Mouse (Mus musculus) heart, postnatal 36 days (tissue): Measurements from ENCODE around the gene Gm9844. TPM values are rescaled to one million over a fixed set of nuclear protein-coding genes. Genes with fewer than 3 reads are reported as not detected.

ENCODE experiments used
- DNase-seq, 2 experiments: peaks; one replicate each; pipeline ENCODE4 v3.0.0; 2021 to 2022
- intact Hi-C: fragments of 180-260 bp; cut with DNase I; formaldehyde crosslinking; loops from one replicate; pipeline ENCODE4 v1.15.1; 2025
- total RNA-seq, 2 experiments: library from RNA; stranded (reverse); gene quantifications; 2 replicates each; pipeline ENCODE4 v1.2.3; 2021

The Gm9844 gene
- total RNA-seq, 2 experiments from 2014 or later, result not detected

DNA sequence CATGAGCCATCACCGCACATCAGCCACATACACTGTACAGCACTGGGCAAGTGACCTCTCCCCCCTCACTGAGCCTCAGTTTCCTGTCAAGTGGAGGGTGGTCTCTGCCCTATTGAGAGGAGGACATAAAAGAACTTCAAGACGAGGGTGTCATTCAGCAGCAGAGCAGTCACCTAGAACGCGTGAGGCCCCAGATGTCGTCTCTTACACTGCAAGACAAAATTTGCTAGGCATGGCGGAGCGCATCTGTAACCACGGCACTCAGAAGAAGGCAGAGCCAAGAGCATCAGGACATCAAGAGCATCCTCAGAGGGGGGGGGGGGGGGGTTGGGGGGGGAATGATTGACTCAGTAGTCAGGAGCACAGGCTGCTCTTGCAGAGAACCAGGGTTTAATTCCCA lies 34.3 kb downstream of the Gm9844 start:
- intact Hi-C loops, result no loop called here
- DNase-seq, result no peak

DNA sequence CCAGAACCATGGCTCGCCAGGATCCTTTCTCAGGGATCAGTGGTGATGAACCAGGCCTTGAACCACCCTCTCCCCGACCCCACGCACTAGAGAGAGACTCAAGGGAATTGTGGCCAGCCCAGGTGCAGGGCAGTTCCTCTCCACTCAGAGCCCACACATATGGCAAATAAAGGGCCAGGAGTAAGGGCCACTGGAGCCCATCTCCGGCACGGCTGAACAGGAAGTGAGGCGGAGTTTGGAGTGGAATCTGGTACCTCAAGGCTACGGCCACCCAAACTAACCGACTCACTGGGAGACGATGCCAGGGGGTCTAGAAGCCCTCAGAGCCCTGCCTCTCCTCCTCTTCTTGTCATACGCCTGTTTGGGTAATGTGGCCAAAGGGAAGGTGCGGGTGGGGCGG lies 35.2 kb downstream of the Gm9844 start, which contains the start of gene Cd79a:
TSS of gene Cd79a (plus strand) at position 158 of the 400 bp plus-strand sequence.
- no peak for DNase-seq
- intact Hi-C loops, result no loop called here

DNA sequence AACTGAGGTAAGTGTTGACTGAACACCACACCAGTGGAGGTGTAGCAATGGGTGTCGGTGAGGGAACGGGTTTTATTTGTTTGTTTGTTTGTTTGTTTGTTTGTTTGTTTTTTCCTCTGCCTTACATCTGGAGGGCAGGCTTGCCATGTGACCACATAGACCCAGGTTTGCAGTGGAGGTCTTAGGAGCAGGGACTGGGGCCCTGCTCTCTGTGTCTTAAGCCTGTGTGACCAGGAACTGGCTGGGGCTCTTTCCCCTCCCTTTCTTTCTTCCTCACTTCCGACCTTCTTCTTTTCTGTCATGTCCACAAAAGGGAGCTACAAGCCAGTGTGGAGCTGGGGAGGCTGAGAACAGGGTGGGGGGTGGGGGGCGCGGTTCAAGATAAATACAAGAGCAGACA lies 35.9 kb downstream of the Gm9844 start:
- no peak for DNase-seq

DNA sequence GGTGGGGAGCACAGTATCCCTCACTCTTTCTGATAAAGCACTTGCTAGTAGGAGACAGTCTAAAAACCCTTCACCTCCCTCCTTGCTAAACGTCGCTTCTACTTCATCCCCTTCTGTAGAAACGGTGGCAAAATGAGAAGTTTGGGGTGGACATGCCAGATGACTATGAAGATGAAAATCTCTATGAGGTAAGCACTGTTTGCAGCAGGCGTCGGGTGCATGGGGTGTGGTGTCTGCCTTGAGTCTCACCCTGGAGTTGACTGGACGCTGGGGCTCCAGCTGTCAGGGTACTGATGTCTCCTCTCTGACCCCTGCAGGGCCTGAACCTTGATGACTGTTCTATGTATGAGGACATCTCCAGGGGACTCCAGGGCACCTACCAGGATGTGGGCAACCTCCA lies 39.1 kb downstream of the Gm9844 start:
- intact Hi-C loops, result loop anchor here (5.0 kb wide), 1 partner anchor 171 kb away; the partner anchor contains the start of genes Grik5 and Zfp574

More for the DNA sequence above, 35.9 kb downstream of the Gm9844 start:
- intact Hi-C loops, result no loop called here

DNA sequence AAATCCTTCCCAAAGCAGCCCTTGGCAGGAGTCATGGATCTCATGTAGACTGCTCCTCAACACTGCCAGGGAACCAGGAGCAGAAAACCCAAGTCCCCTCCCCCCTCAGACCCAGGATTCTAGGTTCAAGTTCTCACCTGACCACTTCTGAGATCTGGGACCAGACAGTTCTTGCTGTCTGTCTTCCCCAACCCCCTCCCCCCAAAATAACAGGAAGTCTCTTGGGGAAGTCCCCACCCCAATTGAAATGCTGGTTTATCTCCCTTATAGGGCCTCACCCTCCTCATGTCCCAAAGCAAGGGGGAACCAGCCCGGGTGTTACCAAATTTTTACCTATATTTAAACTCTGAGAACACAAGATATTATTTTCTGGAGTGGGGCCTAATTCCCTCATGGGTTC lies 39.8 kb downstream of the Gm9844 start:
- intact Hi-C loops, result loop anchor here (5.0 kb wide), 1 partner anchor 170 kb away; the partner anchor contains the start of genes Grik5 and Zfp574
- DNase-seq, result no peak

More for the DNA sequence above, 39.1 kb downstream of the Gm9844 start:
- DNase-seq, result no peak

DNA sequence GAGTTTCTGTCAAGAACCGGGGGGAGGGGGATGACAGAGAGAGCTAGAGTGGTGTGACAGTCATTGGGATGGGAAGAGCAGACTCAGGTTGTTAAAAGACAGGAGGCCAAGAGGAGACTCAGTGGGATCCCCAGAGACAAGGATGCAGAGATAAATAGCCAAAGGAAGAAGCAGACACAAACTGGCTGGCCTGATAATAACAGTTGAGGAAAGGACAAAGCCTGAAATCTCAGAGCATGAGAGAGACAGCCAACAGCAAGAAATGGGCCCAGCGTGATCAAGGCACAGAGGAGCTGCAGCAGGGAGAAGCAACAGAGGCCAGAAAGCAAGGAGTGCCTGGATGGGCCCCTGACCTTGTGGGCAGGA lies 40.2 kb downstream of the Gm9844 start:
- peak in 1 of 2 experiments; percentile 25 for DNase-seq
- intact Hi-C loops, result loop anchor here (5.0 kb wide), 1 partner anchor 170 kb away; the partner anchor contains the start of genes Grik5 and Zfp574

DNA sequence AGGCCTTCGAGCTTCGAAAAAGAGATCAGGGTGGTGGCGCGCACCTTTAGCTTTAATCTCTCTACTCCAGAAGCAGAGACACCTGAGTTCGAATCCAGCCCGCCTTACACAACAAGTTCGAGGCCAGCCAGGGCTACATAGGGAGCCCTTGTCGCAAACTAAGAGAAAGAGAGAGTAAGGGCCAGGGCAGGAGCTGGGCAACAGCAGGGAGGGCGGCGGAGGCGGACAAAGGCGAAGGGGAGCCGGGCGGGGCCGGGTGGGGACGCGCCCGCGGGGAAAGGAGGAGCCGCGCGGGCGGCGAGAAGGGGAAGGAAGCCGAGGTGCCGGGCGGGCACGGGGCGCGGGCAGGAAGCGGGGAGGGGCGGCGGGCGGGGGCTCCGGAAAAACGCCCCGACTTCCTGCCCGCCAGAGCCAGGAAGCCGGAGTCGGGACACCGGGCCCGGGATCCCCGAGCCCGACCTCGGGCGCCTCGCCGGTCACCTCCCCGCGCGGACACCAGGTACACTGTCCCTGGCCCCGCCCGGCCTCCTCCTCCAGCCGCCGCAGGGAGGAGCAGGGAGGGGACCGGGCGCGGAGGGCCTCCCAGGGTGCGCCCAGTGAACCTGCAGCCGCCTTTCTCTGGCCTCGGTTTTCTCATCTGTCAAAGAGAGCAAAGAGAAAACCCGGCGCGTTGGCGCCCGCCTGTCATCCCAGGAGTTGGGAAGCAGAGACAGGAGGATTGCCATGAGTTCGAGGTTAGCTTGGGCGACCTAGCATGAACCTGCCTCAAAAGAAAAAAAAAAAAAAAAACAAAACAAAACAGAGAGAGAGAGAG lies 40.8 kb downstream of the Gm9844 start, which contains the start of gene Arhgef1:
TSS of gene Arhgef1 (plus strand) at position 283 of the 814 bp plus-strand sequence.
- DNase-seq, result peak; percentile 71 to 81
- intact Hi-C loops, result loop anchor here (5.0 kb wide), 1 partner anchor 169 kb away; the partner anchor contains the start of genes Grik5 and Zfp574

DNA sequence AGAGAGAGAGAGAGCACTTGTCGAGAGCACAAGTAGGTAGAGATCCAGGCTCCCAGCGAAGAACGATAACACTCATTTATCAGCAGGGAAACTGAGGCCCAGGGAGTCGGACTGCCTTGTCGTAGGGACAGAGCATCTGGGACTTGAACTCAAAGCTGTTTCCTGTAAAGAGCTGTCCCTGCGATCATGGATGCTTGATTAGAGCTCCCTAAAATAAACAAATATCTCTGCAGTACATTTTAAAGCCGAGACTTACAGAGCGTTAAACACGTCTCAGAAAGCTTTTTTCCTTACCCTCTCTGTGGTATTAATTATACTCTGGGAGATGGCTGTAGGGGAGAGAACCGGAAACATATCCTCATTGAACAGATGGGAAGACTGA lies 41.4 kb downstream of the Gm9844 start:
- intact Hi-C loops, result loop anchor here (5.0 kb wide), 1 partner anchor 169 kb away; the partner anchor contains the start of genes Grik5 and Zfp574
- no peak for DNase-seq

DNA sequence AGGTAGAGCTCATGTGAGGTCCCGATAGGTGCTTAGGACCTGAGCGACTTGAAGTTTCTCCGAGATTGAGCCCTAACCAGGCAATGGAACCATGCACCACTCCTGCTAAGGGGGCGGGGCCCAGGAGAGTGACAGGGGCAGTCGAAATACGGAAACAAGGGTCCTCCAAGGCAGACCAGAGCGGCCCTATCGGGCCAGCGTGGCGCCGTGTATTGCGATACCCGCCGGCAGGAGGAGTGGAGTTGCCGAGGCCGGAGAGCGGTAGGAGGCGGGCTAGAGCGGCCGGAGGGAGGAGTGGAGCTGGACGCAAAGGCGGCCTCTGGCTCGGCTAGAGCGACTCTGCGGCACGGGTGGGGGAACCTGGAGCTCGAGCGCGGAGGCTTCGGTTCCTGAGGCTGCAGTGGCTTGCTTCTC lies 42.1 kb downstream of the Gm9844 start:
- DNase-seq, result peak; percentile 92 to 95
- intact Hi-C loops, result loop anchor here (1.0 to 5.0 kb wide), 3 partner anchors 13 to 168 kb away; partner anchors contain the start of genes Grik5, Rps19 and Zfp574

DNA sequence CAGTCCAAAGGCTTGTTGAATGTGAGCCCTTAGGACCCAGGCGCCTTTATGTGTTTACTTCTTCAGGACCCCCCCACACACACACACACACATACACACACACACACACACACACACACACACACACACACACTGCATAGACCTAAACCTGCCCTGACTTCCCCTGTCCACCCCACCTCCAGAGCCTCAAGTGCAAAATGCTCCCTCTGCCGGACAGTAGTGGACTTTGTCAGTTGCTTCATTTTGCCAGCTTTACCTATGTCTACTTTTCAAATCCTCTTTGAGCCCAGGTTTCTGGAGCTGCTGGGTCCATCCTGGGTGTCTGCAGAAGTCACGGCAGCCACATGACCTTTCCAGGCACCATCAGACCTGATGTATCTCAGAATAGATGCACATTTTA lies 42.9 kb downstream of the Gm9844 start:
- intact Hi-C loops, result loop anchor here (1.0 to 5.0 kb wide), 3 partner anchors 14 to 167 kb away; partner anchors contain the start of genes Grik5, Rps19 and Zfp574
- peak; percentile 40 to 54 for DNase-seq

DNA sequence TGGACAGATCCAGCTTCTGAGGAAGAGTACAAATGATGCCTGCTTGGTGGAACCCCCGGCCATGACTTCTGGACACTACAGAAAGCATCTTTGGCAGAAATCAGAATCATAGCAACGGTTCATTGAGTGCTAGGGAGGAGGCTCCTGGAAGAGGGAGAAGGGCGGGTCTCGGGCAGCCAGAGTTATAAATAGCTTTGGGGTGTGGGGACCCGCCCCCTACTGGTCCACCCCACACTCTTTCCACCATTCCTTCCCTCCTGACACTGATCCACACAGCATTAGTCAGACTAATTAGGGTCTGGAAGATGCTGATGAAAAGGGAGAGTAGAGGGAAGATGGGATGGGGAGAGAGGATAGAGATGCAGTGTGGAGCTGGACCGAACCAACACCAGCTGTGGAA lies 44.5 kb downstream of the Gm9844 start:
- intact Hi-C loops, result no loop called here
- no peak for DNase-seq

DNA sequence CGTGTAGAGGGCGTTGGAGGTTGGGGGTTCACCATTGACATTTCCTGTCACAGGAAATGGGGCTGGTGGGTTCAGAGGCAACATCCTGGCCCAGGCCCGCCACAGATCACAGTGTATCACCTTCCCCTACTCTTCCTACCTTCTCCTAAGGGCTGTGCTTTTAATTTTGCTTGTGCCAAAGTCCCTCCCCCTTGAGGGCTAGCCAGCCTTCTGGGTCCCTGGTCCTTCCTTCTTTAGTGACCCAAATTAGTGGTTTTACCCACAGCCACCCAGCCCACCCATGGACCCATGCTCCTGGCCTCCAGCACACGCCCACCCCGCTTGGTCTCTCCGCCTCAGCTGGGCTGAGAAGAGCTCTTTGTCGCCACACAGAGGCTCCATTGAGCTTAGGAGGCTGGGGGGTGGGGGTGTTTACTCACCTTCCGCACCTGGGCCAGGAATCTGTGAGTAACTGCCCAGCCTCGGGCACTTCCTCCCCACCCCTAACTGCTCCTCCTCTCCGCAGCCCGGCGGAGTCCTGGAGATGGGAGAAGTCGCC lies 45.3 kb downstream of the Gm9844 start:
- no peak for DNase-seq
- intact Hi-C loops, result no loop called here

Other genes starting within 250 kb of the Gm9844 start
- gene Lypd3, start 225.7 kb upstream of the Gm9844 start, total RNA-seq, result not detected
- not detected for gene Tex101, start 185.5 kb upstream of the Gm9844 start, total RNA-seq
- gene BC049730, start 153.0 kb upstream of the Gm9844 start, total RNA-seq, result not detected
- gene Gm4763, start 135.3 kb upstream of the Gm9844 start, total RNA-seq, result not detected
- under 1 TPM in 1 of 2 experiments, not detected in 1; 0.17 TPM for gene Cd177, start 101.9 kb upstream of the Gm9844 start, total RNA-seq
- gene Ceacam10, start 85.0 kb upstream of the Gm9844 start, total RNA-seq, result not detected
- gene Lypd4, start 7.7 kb downstream of the Gm9844 start, total RNA-seq, result not detected
- not detected for gene Dmrtc2, start 7.8 kb downstream of the Gm9844 start, total RNA-seq
- gene Rps19, start 22.2 kb downstream of the Gm9844 start, total RNA-seq, result 100 to 1,000 TPM; 514 to 531 TPM
- gene Cd79a, start 35.2 kb downstream of the Gm9844 start, total RNA-seq, result 1 to 10 TPM; 1.7 to 2.5 TPM
- gene Arhgef1, start 40.7 kb downstream of the Gm9844 start, total RNA-seq, result 10 to 100 TPM; 48.8 to 52.8 TPM
- not detected for gene Gm4881, start 82.3 kb downstream of the Gm9844 start, total RNA-seq
- gene Rabac1, start 110.5 kb downstream of the Gm9844 start, total RNA-seq, result 100 to 1,000 TPM; 305 to 326 TPM
- gene Atp1a3, start 143.7 kb downstream of the Gm9844 start, total RNA-seq, result under 1 TPM; 0.35 to 0.67 TPM
- gene Grik5, start 210.1 kb downstream of the Gm9844 start, total RNA-seq, result 1 to 10 TPM; 4.4 to 5.7 TPM
- gene Zfp574, start 210.4 kb downstream of the Gm9844 start, total RNA-seq, result 10 to 100 TPM in 1 of 2 experiments, 1 to 10 TPM in 1; 9.8 to 10.7 TPM